Mouse (Mus musculus) heart, postnatal 0 days (tissue): ENCODE measurements at regions not wholly inside any gene's neighbourhood (a gene's known extent, or its start where the extent isn't known, plus 50 kb on each side); places are given as distances from the start of the nearest gene placed in this dataset.

ENCODE experiments used
- CTCF ChIP-seq: IDR thresholded peaks from 2 replicates; pipeline ENCODE4 v1.5.1; 2016; ENCODE audit warnings: antibody characterized with exemption, control low read depth, low read depth
- EP300 ChIP-seq: IDR thresholded peaks from 2 replicates; pipeline ENCODE4 v1.6.1; 2016; ENCODE audit warnings: antibody characterized with exemption, low read depth

DNA sequence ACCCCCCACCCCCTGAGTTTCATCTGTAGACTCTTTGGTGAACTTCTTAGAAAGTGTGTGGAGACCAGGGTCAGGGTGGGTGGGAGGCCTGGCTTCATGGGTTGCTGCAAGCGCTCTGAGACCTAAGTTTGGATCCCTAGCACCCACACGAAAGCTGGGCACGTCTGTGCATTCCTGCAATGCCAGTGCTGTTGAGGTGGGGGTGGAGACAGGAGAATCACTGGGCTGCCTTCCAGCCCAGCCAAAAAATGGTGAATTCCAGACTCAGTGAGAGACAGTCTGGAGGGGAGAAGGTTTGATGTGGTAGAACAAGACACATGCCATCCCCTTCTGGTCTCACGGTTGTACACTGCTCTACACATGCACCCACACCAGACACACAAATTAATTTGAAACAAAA lies 113.8 kb downstream of the Gadd45g start:
- TF ChIP-seq CTCF (no peak), EP300 (no peak)
